Mouse (Mus musculus): Measurements from ENCODE around the gene Krt6b.

- TF ChIP-seq CTCF (IDR thresholded peaks at IDR 0.05; ENCODE audit: low read depth): no peak
- no peak for TF ChIP-seq EP300 (IDR thresholded peaks at IDR 0.05; ENCODE audit: low read depth)
Observed at GRCm38 (mm10) chr15:101627884-101628283, 52.2 kb downstream of the Krt6b start, which contains the start of gene Gm5414.
